Mouse (Mus musculus) testis, postnatal 14 days (tissue): ENCODE results near the gene Krba1.
A peak's percentile ranks its signal among the peaks of the same experiment; 100 is the strongest.

Experiments used
- DNase-seq: peaks from one replicate; pipeline ENCODE4 v3.0.0; 2021; ENCODE audit warnings: low spot score

Gene Krba1

DNA sequence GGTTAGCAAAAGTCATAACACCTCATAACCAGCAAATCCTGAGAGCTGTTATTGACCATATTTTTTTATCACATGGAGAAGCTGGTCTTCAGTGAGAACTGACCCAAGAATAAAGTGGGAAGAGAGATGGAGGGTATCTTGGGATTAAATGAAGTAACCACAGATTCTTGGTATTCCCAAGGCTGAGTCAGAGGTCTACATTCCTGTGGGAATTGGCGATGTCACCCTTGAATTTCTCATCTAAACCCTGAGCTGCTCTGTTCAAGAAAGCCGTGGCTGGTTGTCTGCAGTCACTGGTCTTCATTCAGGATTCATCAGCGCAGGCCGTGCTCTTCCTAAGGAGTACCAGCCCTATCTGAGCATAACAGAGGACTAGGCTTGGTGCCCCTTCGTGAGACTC lies 31.6 kb downstream of the Krba1 start:
- no peak for DNase-seq

DNA sequence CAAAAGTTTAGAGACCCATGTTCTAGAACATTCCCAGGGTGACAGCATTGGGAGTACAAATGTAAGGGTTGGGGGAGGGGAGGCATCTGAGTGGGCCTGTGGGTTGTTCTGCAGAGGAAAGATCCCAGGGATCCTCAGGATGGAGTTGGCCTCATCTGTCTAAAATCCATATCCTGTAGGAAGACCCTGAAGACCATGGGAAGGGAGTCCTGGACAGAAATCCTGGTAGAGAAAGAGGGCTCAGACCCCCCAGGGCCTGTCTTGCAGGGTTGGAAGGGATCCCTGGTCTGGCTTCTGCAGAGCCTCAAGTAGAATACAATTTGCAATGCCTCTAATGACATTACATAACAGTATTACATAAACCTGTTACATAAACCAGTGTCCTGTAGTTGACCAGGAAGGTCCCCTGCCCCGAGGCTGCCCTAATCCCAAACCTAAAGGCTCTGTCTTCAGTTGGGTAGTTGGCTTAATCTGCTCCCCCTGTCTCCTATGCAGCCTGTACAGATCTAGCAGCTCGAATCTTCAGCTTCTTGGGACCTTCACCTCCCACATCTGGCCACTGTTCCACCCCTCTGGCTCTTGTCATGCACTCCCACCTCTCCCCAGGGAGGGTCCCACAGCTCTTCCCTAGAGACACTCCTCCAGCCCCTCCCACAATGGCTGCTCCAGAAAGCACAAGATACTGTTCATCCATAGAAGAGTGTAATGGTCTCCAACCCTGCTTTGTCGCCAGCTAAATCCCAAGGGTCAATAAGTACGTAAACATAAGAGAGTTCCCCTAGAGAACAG lies 33.6 kb downstream of the Krba1 start:
- DNase-seq, result no peak

DNA sequence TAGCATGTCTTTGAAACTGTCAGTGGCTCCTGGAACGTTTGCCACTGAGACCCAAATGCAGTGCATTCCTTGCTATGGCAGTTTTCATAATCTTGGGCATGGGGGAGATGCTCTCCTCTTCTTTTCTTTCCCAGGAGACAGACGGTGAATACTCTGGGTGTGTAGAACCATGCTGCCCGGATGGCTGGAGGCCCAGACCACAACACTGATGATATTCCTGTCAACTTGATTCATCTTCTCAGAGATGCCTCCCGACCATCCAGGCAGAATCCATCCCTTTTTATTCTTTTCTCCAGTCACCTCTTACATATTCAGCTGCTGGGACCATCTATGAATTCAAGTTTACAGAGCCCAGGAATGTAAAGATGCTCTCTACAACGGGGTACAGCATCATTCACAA lies 35.4 kb downstream of the Krba1 start:
- no peak for DNase-seq

DNA sequence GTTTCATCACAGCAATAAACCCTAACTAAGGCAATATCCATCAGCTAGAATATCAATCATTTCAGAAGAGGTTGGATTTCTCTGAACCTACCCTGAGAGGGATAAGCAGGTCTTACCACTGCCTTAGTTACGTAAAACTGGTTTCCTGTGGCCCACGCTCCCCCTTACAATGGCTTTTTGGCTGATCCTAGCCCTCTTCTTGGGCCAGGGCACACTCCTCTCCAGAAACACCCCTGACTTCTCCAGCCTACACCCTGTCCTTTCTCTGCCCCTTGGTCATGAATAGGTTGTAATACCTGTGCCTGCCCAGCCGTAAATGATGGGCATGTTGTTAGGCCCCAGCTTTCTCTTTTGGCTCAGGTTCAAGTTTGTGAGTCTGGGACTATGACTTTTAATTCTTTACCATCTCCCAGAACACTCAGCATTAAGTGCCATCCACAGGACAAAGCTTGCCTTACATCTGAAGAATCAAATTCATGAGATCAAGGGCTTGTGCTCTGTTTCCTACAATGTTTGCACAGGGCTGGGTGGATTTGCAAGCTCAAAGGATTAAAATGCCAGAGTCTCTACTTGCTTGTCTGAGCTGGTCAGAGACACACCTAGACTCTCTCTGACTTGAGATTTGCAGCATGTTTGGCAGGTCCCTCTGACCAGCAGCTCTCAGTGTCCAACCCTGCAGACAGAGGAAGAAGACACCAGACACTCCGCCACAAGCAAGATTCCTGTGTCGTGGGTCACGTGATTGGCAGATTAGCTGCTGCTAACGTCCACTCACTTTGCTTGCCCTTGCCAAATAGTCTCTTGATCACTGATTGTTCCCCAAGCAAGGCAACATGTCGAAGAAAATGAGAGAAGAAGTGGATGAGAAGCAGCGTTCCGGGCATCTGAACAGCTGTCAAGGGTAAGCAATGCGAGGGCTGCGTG lies 37.8 kb downstream of the Krba1 start:
- no peak for DNase-seq

DNA sequence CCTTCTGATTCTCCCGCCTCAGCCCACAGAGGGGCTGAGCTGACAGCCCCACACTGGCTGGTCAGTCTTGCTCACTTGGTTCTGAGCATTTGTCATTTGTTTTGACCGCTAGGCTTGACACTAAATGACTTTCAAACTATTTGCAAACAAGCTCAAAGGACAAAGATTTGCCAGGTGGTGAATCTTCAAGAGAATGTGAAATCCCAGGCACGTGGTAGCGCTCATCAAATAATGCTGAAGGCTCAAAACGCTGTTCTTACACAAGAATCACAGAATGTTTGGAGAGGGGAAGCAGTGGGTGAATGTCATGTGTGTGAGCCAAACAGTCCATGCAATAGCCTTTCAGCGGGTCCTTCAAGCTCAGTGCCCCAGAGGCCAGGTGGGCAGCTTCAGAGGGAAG lies 39.3 kb downstream of the Krba1 start:
- no peak for DNase-seq

DNA sequence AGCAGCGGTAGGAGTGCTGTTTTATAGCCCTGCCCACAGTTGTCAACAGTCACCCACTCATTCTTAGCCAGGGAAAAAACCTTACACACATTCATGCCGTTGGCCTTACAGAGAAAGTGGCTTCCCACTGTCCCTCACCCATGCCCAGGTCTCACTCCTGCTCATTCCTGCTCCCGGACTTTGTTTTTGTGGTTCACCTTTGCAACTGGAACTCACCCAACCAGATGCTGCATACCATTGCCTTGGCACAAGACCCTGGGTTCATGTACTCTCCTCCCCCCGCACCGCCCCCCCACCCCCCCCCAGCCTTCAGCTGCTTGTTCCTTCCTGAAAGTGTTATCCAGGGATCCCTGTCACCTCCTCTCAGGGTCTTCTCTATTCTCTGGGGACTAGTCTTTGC lies 39.7 kb downstream of the Krba1 start:
- no peak for DNase-seq

DNA sequence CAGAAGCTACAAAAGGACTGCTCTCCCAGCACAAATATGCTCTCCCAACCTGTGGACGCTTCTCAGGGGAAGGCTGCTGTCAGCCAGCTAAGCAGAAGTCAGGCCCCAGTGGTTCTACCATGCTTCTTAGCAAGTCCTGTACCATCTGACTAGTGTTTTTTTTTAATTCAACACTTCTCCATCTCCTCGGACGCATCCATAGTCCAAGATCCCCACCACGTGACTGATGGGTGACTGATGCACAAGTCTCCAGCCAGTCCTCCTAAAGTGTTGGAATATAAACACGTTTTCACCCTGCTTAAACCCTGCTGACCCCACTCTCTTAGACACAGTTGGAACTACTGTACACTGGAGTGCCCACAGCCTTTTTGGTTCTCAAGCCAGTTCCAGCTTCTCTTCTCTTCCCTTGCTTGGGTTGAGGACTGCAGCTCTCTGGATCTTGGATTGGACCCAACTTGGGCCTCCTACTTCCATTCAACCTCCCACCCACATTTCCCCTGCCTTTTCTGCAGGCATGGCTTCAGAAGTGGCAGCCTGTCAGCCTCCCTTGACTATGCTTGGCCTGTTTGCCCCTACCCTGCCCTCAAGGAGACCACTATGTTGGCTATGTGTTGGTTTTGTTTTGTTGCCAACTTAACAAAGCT lies 40.4 kb downstream of the Krba1 start:
- DNase-seq, result no peak

DNA sequence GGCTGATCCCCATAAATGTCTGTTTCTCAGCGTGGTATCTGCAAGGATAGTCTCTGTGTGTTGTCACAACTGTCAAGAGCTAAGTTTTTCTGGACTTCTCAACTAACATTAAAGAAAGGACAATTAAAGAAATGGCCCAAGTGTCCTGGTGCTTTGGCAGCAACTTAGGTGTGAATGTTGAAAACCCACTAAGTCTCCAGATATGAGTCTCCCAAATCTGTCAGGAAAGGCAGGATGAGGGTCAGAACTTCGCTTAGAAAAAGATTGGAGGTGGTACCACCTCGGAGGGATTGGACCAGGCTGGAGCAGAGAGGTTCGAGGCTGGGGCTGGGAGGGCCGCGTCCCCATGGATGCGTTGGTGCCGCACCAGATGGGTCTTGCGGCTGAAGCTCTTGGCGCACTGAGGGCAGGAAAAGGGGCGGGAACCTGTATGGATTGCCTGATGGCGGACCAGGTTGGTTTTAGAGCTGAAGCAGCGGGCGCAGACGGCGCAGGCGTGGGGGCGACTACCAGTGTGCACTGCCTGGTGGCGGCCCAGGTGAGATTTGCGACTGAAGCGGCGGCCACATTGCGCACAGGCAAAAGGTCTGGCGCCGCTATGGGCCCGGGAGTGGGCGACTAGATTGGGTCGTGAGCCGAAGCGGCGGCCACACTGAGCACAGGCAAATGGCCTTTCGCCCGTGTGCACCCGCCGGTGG lies 42.4 kb downstream of the Krba1 start:
- no peak for DNase-seq

DNA sequence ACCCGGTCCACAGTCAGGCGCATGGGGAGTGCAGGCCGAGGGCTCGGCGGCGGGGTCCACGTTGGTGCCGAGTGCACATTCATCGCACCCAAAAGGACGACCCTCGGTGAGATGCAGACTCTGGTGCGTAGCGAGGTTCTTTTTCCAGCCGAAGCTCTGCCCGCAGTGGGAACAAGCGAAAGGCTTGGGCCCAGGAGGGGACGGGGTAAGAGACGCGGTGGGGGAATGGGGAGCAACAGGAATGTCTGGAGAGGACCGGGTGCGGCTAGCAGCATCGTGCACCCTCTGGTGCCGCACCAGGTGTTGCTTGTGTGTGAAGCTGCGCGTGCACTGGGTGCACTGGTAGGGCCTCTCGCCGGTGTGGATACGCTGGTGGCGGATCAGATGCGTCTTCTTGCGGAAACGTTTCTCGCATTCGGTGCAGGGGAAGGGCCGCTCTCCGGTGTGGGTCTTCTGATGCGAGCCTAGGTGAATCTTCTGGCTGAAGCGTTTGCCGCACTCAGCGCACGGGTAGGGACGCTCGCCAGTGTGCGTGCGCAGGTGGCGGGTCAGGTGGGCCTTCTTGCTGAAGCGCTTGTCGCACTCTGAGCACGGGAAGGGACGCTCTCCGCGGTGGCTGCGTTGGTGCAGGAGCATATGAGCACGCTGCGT lies 43.2 kb downstream of the Krba1 start:
- DNase-seq, result no peak

DNA sequence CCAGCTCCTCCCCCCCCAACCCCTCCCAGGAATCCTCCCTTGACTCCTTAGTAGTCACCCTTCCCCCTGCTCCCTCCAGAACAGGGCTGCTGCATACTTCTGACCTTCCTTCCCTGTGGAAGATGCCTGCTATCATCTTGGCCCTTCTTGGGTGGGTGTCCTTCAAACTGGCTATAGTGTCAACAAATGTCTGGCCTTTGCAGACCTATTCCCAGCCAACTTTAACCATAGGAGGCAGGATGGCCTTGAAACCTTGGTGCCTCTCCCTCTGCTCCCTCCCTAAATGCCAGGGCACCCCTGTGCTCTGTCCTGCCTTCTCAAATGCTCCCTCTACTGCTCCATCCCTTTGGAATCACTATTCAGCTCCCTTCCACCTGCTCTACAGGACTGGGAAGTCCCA lies 44.3 kb downstream of the Krba1 start:
- no peak for DNase-seq

DNA sequence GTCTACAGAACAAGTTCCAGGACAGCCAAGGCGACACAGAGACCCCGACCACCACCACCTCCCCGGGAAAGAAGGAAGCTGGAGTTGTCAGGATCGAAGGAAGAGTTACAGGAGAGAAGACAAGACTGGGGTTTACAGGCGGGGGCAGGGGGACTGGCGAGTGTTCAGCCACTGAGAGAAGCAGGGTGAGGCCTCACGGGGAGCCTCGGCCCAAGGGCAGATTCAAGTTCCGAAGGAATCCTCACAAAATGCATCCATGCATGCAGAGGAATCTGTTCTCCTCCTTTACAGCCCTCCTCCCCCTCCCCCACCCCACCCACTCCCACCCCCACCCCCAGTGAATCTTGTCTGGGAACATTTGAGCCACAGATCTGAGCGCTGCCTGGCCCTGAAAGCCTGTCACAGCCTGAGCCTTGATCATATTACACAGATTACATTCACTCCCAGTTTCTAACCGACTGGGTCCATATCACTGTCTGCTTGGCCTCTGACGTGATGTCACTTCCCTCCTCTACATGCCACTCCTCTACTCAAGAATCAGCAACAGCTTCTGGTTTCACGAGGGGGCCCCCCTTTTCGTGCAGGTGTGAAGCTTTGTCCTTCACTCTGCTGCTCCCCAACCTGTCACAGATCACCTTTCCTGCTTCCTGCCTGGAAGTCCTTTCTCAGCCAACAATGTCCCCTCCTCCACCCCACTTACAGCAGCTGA lies 45.1 kb downstream of the Krba1 start:
- no peak for DNase-seq

DNA sequence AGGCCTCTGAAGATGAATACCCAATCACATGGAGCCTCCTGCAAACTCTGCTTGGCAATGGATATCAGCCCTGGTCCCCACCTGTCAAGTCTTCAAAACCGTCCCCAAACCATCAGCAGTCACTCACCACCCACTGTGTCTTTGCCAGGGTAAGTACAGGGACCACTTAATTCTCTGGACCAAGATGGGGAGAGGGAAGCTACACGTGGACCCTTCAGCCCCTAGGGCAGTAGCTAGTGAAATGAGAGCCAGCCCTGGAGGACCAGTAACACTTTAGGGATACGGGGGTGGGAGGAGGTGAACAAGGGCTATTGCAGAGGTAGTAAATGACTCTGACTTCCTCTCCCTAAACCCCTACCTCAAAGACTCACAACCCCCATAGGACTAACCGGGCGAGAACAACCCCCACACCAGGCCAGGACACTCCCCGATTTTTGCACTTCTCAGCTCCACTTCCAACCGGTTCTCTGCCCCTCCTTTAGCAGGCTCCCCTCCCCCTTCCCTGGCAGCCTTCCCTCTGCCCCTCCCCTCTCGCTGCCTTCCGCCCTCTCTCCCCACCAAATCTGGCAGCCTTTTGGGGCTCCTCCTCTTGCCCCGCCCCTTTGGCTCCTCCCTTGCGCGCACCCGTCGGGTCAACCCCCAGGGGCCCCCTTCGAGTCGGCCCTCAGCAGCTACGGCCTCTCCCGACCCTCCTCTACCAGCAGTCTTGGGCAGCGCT lies 48.4 kb downstream of the Krba1 start:
- DNase-seq, result peak; percentile 92

DNA sequence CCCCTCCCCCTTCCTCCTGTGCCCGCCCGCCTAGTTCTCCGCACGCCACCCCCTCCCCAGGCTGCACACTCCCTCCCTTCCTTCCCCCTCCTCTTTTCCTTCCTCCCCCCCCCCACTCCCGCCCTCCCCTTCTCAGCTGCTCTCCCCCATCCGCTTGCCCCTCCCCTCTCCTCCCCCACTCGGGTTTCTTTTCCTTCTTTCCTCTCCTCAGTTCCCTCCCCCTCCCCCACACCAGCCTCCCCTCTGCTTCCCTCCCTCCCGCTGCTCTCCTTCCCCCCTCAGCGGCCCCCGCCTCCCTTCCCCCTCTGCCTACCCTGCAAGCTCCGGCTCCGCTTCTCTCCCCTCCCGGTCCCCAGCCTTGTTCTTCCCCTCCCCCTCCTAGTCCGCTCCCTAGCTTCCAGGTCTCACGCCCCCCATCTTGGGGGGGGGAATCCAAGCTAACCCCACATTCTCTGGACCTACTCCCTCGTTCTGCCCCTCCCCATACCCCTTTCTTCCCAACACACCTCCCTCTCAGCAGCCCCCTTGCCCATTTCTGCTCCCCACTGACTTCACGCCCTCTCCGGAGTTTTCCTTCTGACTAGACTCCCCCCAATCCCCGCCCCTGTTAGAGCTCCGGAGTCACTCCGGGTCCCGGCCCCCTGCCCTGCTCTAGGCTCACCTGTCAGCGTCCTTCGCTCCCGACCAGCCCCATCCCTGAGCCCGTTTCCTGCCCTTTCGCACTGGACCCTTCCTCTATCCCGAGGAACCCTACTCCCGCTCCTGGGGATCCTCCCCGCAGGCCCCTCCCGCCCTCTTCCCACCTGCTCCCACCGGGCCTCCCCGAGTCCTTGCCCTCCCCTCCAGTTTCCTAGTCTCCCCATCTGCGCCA lies 49.2 kb downstream of the Krba1 start:
- peak; percentile 80 for DNase-seq

DNA sequence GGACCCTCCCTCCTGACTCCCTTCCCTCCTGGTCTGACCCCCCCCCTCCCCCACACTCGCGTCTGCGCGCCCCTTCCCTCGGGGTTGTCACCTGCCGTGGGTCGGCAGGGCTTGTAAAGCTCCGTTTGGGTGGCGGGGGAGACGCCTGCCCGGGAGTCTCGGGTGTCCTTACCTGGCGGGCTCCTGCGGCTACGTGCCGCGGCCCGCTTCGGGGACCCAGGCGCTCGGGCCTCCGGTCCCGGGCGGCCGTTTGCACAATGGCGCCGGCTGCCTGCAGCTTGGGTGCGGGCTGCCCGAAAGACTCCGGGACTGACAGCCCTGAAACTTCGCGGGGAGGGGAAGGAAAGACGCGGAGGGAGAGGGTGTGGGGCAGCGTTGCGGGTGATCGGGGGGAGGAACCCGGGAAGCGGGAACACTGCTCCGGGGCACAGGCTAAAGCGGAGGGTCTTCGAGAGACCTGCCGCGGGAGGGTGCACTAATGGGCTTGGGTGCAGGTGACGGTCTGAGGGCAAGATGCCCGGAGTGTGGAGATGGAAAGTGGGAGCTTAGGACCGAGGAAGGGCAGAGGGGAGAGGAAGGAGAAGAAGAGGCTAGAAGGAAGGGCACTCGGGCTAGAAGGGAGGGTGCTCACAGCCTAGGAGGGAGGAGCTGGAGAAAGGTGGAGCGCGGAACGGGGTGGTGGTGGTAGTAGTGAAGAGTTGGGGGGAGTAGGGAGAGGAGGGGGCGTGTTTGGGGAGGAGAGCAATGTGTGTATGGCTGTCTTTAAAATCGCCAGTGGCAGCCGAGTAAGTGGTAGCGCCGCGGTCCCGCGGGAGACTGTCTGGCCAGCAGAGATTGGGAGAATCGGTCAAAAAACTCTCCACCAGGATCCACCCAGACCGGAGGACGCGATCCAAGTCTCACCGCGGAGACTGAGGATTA lies 50.1 kb downstream of the Krba1 start, which contains the start of gene Zfp467:
Zfp467 (minus strand) TSS at position 645 of the 921 bp plus-strand sequence.
- peak; percentile 51 for DNase-seq

DNA sequence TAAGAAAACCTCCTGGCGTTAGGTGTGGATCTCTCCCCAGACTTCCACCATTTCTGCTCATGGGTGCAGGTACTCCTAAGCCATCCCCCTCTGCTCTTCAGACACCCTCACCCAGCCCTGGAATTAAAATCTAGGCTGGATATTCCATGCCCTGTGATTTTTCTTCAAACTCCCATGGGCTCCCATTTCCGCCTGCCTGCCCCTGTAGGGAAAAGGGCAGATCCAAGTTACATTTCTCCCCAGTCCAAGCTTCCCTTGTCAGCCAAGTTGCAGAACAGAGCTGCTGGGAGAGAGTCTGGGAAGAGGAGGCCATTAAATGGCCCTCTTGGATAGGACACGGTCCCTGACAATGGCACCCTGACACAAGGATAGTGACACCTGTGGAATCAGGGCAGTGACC lies 50.9 kb downstream of the Krba1 start:
- DNase-seq, result no peak

DNA sequence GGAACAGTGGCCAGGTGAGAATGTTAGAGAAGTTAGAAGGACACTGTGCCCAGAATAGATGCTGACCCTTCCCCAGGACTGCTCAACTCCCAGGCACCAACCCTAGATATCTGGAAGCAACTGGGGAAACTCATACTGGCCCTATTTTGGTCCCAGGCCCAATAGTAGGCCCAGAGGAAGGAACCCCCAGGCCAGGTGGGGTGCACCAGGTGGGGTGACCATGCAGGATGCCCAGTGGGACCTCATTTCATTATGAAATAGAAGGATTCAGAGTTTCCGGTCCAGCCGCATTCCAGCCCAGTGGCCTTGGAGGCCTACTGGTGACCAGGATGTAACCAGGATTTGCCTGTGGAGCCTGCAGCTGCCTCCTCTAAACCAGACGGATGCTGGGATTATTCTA lies 51.5 kb downstream of the Krba1 start:
- DNase-seq, result no peak

DNA sequence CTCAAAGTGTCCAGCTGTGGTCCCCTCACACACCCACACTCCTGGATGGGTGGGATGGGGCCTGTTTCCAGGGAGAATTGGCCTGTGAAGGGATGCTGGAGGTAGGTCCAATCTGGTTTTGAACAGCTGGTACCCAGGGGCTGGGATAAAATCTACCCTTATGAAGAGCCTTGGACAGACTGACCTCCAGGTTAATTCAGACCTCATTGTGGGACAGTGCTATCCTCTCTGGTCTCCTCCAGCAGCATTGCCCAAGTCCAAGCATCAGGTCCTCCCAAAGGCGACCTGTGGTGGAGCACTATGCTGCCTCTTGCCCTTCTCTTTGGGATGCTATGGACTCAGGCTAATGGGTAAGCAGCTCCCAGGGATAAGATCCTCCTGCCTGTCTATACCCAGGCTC lies 52.5 kb downstream of the Krba1 start, which contains the start of gene Sspo:
Sspo (plus strand) TSS at position 301 of the 400 bp plus-strand sequence.
- DNase-seq, result no peak

DNA sequence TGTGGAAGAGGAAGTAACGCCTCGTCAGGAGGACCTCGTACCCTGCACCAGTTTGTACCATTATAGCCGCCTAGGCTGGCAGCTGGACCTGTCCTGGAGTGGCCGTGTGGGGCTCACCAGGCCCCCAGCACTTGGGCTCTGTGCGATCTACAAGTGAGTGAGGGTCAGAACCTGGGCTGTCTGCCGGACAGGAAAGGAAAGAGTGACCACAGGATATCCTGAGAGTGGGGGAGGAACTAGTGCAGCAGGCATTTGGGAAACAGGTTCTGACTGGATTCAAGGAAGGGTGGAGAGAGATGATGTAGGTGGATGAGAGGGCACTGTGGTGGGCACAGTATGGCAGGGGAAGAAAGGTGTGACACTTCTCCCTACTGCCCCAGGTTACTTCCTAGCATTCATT lies 53.1 kb downstream of the Krba1 start:
- DNase-seq, result no peak
